Mouse (Mus musculus): ENCODE measurements around the gene Zfp84.

Zfp84 gene

GRCm38 (mm10) chr7:29818619-29819254 is 50.4 kb downstream of the Zfp84 start:
- peak; percentile 77 to 80 for DNase-seq

- DNase-seq: no peak
These were observed 59.6 kb downstream of the Zfp84 start for GRCm38 (mm10) chr7:29828001-29828400.
